Mouse (Mus musculus): ENCODE data around the gene Zfp280c.

Zfp280c gene

GRCm38 (mm10) chrX:48594099-48594760 is at the start of gene Zfp280c:
Gene Zfp280c (minus strand): TSS chrX:48594504.
- DNase-seq (ENCODE audit: low spot score) = peak; percentile 63

GRCm38 (mm10) chrX:48637032-48637431 is 42.7 kb upstream of the Zfp280c start:
- no peak for DNase-seq (ENCODE audit: low spot score)

- DNase-seq (ENCODE audit: low spot score) = no peak
Measured at GRCm38 (mm10) chrX:48624054-48624420, 29.7 kb upstream of the Zfp280c start.

- peak; percentile 73 for DNase-seq (ENCODE audit: low spot score)
Measured at GRCm38 (mm10) chrX:48623379-48624053, 29.2 kb upstream of the Zfp280c start, which contains the start of gene Slc25a14. Gene Slc25a14 (plus strand): TSS chrX:48623413.

- DNase-seq (ENCODE audit: low spot score) = no peak
Measured at GRCm38 (mm10) chrX:48623049-48623378, 28.7 kb upstream of the Zfp280c start.

- DNase-seq (ENCODE audit: low spot score) = no peak
Measured at GRCm38 (mm10) chrX:48604872-48605271, 10.6 kb upstream of the Zfp280c start.

- DNase-seq (ENCODE audit: low spot score) = no peak
Measured at GRCm38 (mm10) chrX:48596906-48597305, 2.6 kb upstream of the Zfp280c start.

GRCm38 (mm10) chrX:48596053-48596452 is 1.7 kb upstream of the Zfp280c start:
- no peak for DNase-seq (ENCODE audit: low spot score)

- DNase-seq (ENCODE audit: low spot score) = no peak
Measured at GRCm38 (mm10) chrX:48593721-48594098, 594 bp downstream of the Zfp280c start.

- no peak for DNase-seq (ENCODE audit: low spot score)
Measured at GRCm38 (mm10) chrX:48583332-48583731, 11.0 kb downstream of the Zfp280c start.

GRCm38 (mm10) chrX:48532175-48532574 is 62.1 kb downstream of the Zfp280c start:
- peak; percentile 55 for DNase-seq (ENCODE audit: low spot score)

- no peak for DNase-seq (ENCODE audit: low spot score)
Measured at GRCm38 (mm10) chrX:48526435-48526834, 67.9 kb downstream of the Zfp280c start.

GRCm38 (mm10) chrX:48525866-48526265 is 68.4 kb downstream of the Zfp280c start:
- no peak for DNase-seq (ENCODE audit: low spot score)

GRCm38 (mm10) chrX:48525332-48525731 is 69.0 kb downstream of the Zfp280c start:
- no peak for DNase-seq (ENCODE audit: low spot score)

GRCm38 (mm10) chrX:48523512-48523911 is 70.8 kb downstream of the Zfp280c start:
- DNase-seq (ENCODE audit: low spot score) = no peak

- no peak for DNase-seq (ENCODE audit: low spot score)
Measured at GRCm38 (mm10) chrX:48521651-48522050, 72.7 kb downstream of the Zfp280c start.

- no peak for DNase-seq (ENCODE audit: low spot score)
Measured at GRCm38 (mm10) chrX:48519549-48520085, 74.7 kb downstream of the Zfp280c start.

GRCm38 (mm10) chrX:48518808-48519548 is 75.3 kb downstream of the Zfp280c start, which contains the start of gene Rab33a:
Gene Rab33a (plus strand): TSS chrX:48519285.
- peak; percentile 19 for DNase-seq (ENCODE audit: low spot score)

- DNase-seq (ENCODE audit: low spot score) = no peak
Measured at GRCm38 (mm10) chrX:48518211-48518807, 76.0 kb downstream of the Zfp280c start.

- no peak for DNase-seq (ENCODE audit: low spot score)
Measured at GRCm38 (mm10) chrX:48513824-48514223, 80.5 kb downstream of the Zfp280c start.

- DNase-seq (ENCODE audit: low spot score) = peak; percentile 91
Measured at GRCm38 (mm10) chrX:48513166-48513807, 81.0 kb downstream of the Zfp280c start, which contains the start of gene Aifm1. Gene Aifm1 (minus strand): TSS chrX:48513563.

- no peak for DNase-seq (ENCODE audit: low spot score)
Measured at GRCm38 (mm10) chrX:48493763-48494162, 100.5 kb downstream of the Zfp280c start.

Measured in ovary, postnatal 36 days (tissue).